Mouse (Mus musculus) testis, adult 2 months (tissue): ENCODE results near the gene Esyt1. TPM values are rescaled to one million over a fixed set of nuclear protein-coding genes. Genes with fewer than 3 reads are reported as not detected.
"Not testable (repeated sequence)": the region's sequence is repeated elsewhere in the genome, so short reads cannot be mapped to it uniquely, and the experiment has no call there.

ENCODE experiments used
- H3K27ac ChIP-seq: fragments of 200-500 bp; 2 replicates; pipeline ENCODE4 v1.5.1; 2012; ENCODE audit warnings: low read depth, low read length; ENCODE audit not compliant: control insufficient read depth, insufficient read depth
- H3K27me3 ChIP-seq: fragments of 200-500 bp; 2 replicates; pipeline ENCODE4 v1.6.1; 2012; ENCODE audit warnings: mild to moderate bottlenecking, low read length, moderate library complexity; ENCODE audit not compliant: control insufficient read depth, insufficient read depth
- H3K36me3 ChIP-seq: fragments of 200-500 bp; 2 replicates; pipeline ENCODE4 v1.6.1; 2012; ENCODE audit warnings: mild to moderate bottlenecking, low read length; ENCODE audit not compliant: control insufficient read depth, insufficient read depth
- H3K4me1 ChIP-seq: fragments of 200-500 bp; 2 replicates; pipeline ENCODE4 v1.6.1; 2012; ENCODE audit warnings: low read length; ENCODE audit not compliant: control insufficient read depth, insufficient read depth
- H3K4me3 ChIP-seq: fragments of 200-500 bp; 2 replicates; pipeline ENCODE4 v1.5.1; 2012; ENCODE audit warnings: low read depth, mild to moderate bottlenecking, low read length, moderate library complexity, mixed read lengths; ENCODE audit not compliant: control insufficient read depth
- CTCF ChIP-seq: fragments of 200-500 bp; IDR thresholded peaks from 2 replicates; pipeline ENCODE4 v1.5.1; 2012; ENCODE audit warnings: low read depth, mild to moderate bottlenecking, inconsistent platforms, low read length, moderate library complexity; ENCODE audit not compliant: control insufficient read depth, insufficient read depth, insufficient replicate concordance
- POLR2A ChIP-seq: fragments of 200-500 bp; IDR thresholded peaks from 2 replicates; pipeline ENCODE4 v1.6.1; 2012; ENCODE audit warnings: low read depth, mild to moderate bottlenecking, inconsistent platforms, low read length, moderate library complexity; ENCODE audit not compliant: control insufficient read depth
- polyA plus RNA-seq: library from polyadenylated mRNA; depleted of rRNA; stranded (reverse); fragments of >200 nt; gene quantifications from 2 replicates; pipeline ENCODE4 v1.2.3, GENCODE M21; 2012

The Esyt1 gene
- polyA plus RNA-seq, 1 experiment, result 1.6 TPM

GRCm38 (mm10) chr10:128548947-128549681 lies 23.4 kb upstream of the Esyt1 start, which contains the start of gene Rpl41:
Gene Rpl41 (minus strand): TSS chr10:128549305.
- H3K36me3 ChIP-seq, result peaks cover 7% of the 10 kb centered on the region
- no peaks in the 10 kb centered on the region for H3K27me3 ChIP-seq
- TF ChIP-seq CTCF (no peak), POLR2A (peak; percentile 100)
- no peaks in the 10 kb centered on the region for H3K4me1 ChIP-seq
- H3K4me3 ChIP-seq, result peak within 1 kb of the TSS; percentile 91
- H3K27ac ChIP-seq, result peak within 1 kb of the TSS; percentile 96

GRCm38 (mm10) chr10:128548051-128548791 lies 22.6 kb upstream of the Esyt1 start:
- Histone ChIP-seq H3K36me3 (peaks cover 11% of the 10 kb centered on the region), H3K4me3 (peak overlapping the region; percentile 91), H3K27ac (peak overlapping the region; percentile 96)
- not testable (repeated sequence) for H3K27me3 ChIP-seq, H3K4me1 ChIP-seq

- H3K4me3 ChIP-seq, result peak within 1 kb of the TSS; percentile 91
- no peaks in the 10 kb centered on the region for H3K4me1 ChIP-seq
- TF ChIP-seq CTCF (no peak), POLR2A (peak; percentile 67)
- H3K27me3 ChIP-seq, result no peaks in the 10 kb centered on the region
- H3K27ac ChIP-seq, result peak within 1 kb of the TSS; percentile 96
- H3K36me3 ChIP-seq, result peaks cover 11% of the 10 kb centered on the region
These were observed 21.8 kb upstream of the Esyt1 start, which contains the start of gene Zc3h10 for GRCm38 (mm10) chr10:128547361-128548032. Gene Zc3h10 (minus strand): TSS chr10:128547774.

GRCm38 (mm10) chr10:128546787-128547186 lies 21.1 kb upstream of the Esyt1 start:
- TF ChIP-seq POLR2A (no peak), CTCF (no peak)
- peak overlapping the region; percentile 69 for H3K27ac ChIP-seq
- peaks cover 11% of the 10 kb centered on the region for H3K36me3 ChIP-seq
- peak overlapping the region; percentile 91 for H3K4me3 ChIP-seq
- H3K27me3 ChIP-seq, result no peaks in the 10 kb centered on the region
- H3K4me1 ChIP-seq, result no peaks in the 10 kb centered on the region

- H3K4me3 ChIP-seq, result peak overlapping the region; percentile 91; the same call in 1 of the 2 replicates
- no peak overlapping the region; the same call in 1 of the 2 replicates for H3K27ac ChIP-seq
- no peaks in the 10 kb centered on the region for H3K4me1 ChIP-seq
- H3K27me3 ChIP-seq, result no peaks in the 10 kb centered on the region
- peaks cover 11% of the 10 kb centered on the region for H3K36me3 ChIP-seq
- TF ChIP-seq POLR2A (no peak), CTCF (no peak)
These were observed 20.7 kb upstream of the Esyt1 start for GRCm38 (mm10) chr10:128546361-128546760.

- Histone ChIP-seq H3K36me3 (peaks cover 11% of the 10 kb centered on the region), H3K4me1 (no peaks in the 10 kb centered on the region), H3K4me3 (peak overlapping the region; percentile 78), H3K27ac (no peak overlapping the region), H3K27me3 (no peaks in the 10 kb centered on the region)
- TF ChIP-seq CTCF (no peak), POLR2A (no peak)
These were observed 19.9 kb upstream of the Esyt1 start for GRCm38 (mm10) chr10:128545570-128545898.
